Mouse (Mus musculus): Measurements from ENCODE around the gene Xrcc5. TPM values are rescaled to one million over a fixed set of nuclear protein-coding genes. Genes with fewer than 3 reads are reported as not detected.

The Xrcc5 gene
- total RNA-seq, 2 experiments from 2014 or later = 2.1 to 3.1 TPM

DNA sequence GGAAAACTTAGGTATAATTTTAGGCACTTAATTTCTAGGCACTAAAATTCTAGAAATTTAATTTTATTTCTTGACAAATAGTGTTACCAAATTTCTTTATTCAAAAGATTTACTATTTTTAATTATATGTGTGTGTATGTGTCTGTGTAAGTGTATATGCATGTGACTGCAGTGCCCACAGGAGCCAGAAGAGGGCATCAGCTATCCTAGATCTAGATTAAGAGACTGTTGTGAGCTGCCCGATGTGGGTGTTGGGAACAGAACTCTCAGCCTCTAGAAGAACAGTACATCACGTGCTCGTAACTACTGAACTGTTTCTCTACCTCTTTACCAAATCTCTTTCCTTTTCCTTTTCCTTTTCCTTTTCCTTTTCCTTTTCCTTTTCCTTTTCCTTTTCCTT, 73.3 kb downstream of the Xrcc5 start:
- ATAC-seq (replicated peaks; ENCODE audit: low FRiP score, poor library complexity, severe bottlenecking) = no peak

DNA sequence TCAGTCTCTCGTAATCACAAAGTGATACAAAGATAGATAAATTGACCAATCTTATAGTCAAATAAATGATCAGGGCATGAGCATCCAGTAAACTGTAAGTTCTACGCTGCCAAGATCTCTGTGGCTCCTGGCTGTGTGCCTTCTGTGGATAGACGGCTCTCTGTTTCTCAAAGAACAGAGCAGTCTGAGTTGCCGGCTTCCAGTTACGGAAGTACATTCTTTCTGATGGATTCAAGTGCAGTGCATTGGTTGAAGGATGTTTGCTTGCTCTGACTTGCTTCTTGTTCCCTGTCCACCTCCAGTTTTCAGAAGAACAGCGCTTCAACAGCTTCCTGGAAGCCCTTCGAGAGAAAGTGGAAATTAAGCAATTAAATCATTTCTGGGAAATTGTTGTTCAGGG, 75.8 kb downstream of the Xrcc5 start:
- ATAC-seq (replicated peaks; ENCODE audit: low FRiP score, poor library complexity, severe bottlenecking) = no peak

DNA sequence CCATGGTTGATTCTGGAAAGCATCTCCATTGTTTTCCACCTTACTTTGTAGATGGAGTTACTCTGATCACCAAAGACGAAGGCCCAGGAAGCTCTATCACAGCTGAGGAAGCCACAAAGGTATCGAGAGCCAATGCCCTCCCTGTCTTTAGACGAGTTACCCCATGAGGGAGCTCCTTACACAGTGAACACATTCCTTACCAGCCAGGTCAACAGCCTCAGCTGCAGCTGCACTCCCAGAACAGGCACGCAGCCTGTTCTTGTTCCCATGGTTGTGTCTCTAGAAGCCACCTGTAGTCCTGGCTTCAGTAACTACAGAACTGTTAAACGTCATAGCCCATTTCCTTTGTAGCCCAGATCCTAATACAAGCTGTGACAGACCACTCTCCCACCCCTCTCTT, 76.4 kb downstream of the Xrcc5 start:
- no peak for ATAC-seq (replicated peaks; ENCODE audit: low FRiP score, poor library complexity, severe bottlenecking)

GRCm38 (mm10) chr1:72390420-72390819, 83.2 kb downstream of the Xrcc5 start:
- ATAC-seq (replicated peaks; ENCODE audit: low FRiP score, poor library complexity, severe bottlenecking) = no peak

- ATAC-seq (replicated peaks; ENCODE audit: low FRiP score, poor library complexity, severe bottlenecking) = no peak
Observed at GRCm38 (mm10) chr1:72399720-72400401, 92.6 kb downstream of the Xrcc5 start.

DNA sequence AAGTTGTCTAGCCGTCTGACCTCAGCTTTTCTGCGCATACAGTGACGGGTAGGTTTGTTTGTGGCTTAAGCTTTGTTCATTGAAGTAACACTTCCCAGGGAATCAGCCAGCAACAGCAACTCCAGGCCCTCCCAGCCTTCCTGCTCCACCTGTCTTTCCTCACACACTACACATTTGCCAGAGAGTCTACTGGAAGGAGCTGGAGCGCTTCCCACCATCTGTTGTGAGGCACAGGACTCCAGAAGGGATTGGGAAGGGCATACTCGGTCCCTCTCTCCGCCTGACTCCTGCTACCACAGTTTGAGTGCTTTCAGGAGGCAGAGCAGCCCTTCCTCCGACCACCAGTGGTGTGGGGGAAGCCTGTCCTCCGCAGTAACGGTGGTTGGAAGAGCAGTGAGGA, 93.4 kb downstream of the Xrcc5 start:
- ATAC-seq (replicated peaks; ENCODE audit: low FRiP score, poor library complexity, severe bottlenecking) = no peak

DNA sequence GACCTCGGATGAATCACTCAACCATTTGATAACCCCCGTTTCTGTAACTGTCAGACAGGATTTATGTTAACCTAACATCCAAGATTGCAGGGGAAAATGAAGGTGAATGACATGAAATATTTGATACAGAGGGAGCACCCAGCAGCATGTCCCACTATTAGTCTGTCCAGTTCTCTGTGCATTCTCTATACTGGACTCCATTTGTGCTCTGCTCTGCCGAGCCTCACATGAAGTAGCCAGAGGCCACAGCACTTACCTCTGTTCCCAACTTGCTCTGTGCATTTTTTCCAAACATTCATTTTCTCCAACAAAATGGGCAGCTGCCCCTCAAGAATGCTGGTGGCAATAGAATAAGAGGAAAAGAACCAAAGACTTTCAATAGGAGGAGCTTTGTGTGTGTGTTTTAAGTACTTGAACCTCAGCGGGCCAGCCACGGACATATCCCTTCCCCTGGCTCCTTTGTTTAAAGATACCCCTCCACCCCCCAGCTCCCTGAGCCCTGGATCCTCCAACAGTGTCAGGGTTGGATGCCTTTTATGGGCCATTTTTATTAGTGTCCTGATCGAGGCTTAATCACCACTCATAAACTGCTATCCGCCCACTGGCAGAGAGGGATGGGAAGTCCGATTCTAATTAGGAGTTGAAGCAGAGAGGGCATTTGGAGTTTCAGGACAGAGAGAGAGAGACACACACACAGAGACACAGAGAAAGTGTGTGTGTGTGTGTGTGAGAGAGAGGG, 94.3 kb downstream of the Xrcc5 start:
- no peak for ATAC-seq (replicated peaks; ENCODE audit: low FRiP score, poor library complexity, severe bottlenecking)

- ATAC-seq (replicated peaks; ENCODE audit: low FRiP score, poor library complexity, severe bottlenecking) = no peak
Observed at GRCm38 (mm10) chr1:72406505-72407079, 99.4 kb downstream of the Xrcc5 start.

DNA sequence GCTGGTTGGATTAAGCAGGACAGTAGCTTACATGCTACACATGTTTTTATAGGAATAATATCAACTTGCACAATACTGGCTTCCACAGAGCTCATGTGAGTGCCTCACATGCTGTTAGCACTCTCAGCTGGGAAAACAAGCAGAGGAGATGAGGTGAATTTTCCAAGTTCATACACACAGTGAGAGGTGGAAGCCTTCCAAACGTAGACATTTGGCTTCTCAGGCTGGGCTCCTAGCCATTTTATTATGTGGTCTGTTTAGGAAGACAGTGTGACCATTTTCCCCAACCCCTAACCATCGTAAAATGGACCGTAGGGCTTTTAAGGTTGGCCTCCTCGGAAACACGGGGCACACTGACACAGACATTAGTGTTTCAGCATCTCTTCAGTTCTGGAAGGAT, 102.7 kb downstream of the Xrcc5 start:
- no peak for ATAC-seq (replicated peaks; ENCODE audit: low FRiP score, poor library complexity, severe bottlenecking)

- ATAC-seq (replicated peaks; ENCODE audit: low FRiP score, poor library complexity, severe bottlenecking) = no peak
Observed at GRCm38 (mm10) chr1:72411108-72411507, 103.9 kb downstream of the Xrcc5 start.

- no peak for ATAC-seq (replicated peaks; ENCODE audit: low FRiP score, poor library complexity, severe bottlenecking)
Observed at GRCm38 (mm10) chr1:72413205-72413604, 106.0 kb downstream of the Xrcc5 start.

DNA sequence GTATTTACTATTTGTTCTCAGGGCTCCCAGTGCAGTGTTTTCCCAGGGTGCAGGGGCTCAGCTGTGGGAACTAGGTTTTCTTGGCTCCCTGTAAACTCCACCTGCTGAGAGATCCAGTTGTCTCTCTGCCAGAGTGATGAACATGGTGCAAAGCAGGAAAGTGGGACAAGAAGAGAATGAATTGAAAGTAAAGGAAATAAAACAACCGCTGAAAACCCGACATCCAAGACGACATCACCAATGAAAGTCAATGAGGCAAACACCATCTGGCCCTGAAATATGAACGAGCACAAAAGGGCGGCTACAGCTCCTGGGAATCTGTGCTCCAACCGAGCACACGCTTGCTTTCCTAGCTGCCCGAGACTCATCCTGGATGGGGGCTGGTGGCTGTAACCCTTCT, 106.9 kb downstream of the Xrcc5 start:
- no peak for ATAC-seq (replicated peaks; ENCODE audit: low FRiP score, poor library complexity, severe bottlenecking)

GRCm38 (mm10) chr1:72414561-72415253, 107.5 kb downstream of the Xrcc5 start:
- ATAC-seq (replicated peaks; ENCODE audit: low FRiP score, poor library complexity, severe bottlenecking) = no peak

GRCm38 (mm10) chr1:72418744-72419655, 111.8 kb downstream of the Xrcc5 start:
- no peak for ATAC-seq (replicated peaks; ENCODE audit: low FRiP score, poor library complexity, severe bottlenecking)

- ATAC-seq (replicated peaks; ENCODE audit: low FRiP score, poor library complexity, severe bottlenecking) = no peak
Observed at GRCm38 (mm10) chr1:72420220-72420619, 113.0 kb downstream of the Xrcc5 start.

- no peak for ATAC-seq (replicated peaks; ENCODE audit: low FRiP score, poor library complexity, severe bottlenecking)
Observed at GRCm38 (mm10) chr1:72422121-72422520, 114.9 kb downstream of the Xrcc5 start.

GRCm38 (mm10) chr1:72426456-72426855, 119.2 kb downstream of the Xrcc5 start:
- ATAC-seq (replicated peaks; ENCODE audit: low FRiP score, poor library complexity, severe bottlenecking) = no peak

- no peak for ATAC-seq (replicated peaks; ENCODE audit: low FRiP score, poor library complexity, severe bottlenecking)
Observed at GRCm38 (mm10) chr1:72428526-72428925, 121.3 kb downstream of the Xrcc5 start.

DNA sequence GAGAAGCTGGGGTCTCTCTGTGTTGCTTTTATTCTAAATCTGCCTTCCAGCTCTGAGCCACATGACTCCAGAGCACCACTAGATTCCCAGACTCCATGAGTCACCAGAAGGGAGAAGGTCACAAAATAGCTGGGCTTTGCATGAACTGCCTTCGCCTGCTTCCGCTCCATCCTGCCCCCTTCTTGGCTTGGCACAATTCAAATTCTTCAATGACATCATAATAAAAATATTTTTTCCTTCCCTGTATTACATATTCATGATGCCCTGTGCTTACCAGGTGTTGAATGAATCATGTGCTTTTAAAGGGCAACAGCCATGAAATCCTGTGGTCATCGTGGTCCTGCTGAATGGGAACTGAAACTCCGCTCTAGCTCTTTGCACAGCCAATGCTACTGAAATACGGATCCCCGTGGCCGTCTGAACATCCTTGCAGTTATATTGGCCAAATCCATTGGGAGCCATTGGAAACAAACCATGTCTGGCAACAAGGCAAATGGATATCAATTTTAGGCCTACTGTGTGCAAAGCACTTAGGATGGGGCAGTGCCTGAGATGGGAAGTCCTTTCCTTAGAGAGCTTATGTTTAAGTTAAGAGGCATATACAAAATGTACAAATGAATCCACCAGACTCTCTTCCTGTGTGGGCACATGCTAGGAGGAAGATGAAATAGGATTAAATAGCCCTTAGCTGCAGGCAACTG, 122.0 kb downstream of the Xrcc5 start:
- no peak for ATAC-seq (replicated peaks; ENCODE audit: low FRiP score, poor library complexity, severe bottlenecking)
